Mouse (Mus musculus) cerebellum, postnatal 4 days (tissue): Measurements from ENCODE around the gene Ergic2.

ENCODE experiments used
- DNase-seq, 2 experiments: peaks; one replicate each; pipeline ENCODE4 v3.0.0; 2022; ENCODE audit warnings: low spot score in 2 of 2, mixed read lengths in 1 of 2

The Ergic2 gene

DNA sequence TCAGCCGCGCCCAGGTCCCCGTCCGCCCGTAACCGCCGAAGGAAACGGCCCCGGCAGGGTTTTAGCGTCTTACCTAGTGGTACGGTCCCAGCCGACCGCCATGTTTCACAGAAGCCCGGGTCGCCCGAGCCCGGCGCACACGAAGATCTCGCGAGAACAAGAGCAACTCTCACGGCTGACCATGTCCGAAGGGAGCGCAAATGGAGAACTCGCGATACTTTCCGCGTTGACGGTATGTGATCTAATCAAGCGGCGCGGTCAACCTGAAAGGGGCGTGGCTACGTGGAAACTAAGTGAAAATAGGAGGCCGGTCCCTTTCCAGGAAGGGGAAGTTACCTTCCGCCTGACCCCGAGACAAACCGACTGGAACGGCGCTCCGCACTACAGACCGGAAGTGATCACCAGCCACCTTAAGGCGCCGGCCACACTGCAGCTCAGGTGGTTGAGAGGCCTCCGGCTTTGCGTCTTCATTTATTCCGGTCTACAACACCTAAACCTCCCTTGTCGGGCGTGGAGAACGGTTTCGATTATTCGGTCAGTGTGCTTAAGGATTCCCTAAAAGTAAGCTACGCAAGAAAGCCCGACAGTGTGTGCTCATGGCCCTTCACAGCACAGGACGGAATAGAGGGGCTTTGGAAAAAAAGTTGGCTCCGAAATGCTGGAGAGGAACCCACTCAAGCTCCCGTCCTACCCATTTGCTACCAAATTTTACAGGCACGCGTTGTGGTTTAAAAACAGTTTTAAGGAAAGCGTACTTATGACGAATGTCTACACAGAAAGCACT lies at the start of gene Ergic2:
Ergic2 (minus strand) TSS at position 478 of the 784 bp plus-strand sequence.
- DNase-seq: peak; percentile 80 to 96

DNA sequence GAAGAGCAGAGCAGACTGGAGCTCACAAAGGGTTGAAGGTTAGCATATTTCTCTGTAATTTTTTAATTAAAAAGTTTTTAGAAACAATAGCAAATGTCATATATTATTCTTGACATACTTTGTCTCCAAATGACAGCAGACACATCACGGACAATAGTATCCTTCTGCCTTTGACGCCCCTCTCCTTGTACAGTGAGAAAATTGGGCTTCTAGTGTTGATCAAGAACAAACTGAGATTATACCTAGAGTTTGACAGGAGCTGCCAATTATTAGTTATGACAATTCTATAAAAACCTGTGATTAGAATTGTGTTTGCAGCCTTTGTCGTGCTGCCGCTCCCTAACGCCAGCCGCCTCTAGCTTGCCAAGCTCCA lies 48.5 kb upstream of the Ergic2 start:
- DNase-seq: no peak

DNA sequence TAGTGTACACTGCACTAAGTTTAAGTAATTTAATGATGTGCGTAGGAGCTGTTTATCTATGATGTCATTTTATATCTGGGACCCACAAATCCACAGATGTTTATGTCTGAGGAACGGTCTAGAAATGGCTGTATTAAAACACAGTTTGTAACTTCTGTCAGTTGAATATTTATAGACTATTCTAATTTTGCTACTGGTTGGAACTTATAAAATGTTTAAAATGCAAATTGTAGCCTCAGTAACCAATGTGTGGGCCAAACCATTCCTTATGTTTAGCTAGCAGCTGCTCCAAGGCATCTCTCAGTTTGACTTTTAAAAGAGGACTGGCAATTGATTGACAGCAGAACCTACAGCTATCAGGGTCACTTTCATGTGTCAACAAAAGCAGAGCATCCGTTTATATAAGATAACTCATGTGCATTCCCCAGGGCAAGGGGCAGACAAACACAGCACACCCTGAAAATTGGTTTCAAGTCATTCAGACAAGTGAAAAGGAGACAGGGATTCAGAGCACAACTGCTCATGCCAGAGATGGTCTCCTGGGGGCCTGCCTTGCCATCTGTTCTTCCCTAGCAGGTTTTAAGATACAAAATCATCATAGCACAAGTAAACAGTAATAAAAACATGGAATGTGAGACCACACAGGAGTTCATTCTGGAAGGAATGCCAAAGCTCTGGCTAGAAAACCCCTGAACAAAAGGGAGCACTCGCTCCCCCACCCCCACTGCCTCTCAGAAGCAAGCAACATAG lies 48.0 kb upstream of the Ergic2 start:
- DNase-seq: peak in 1 of 2 experiments; percentile 58

DNA sequence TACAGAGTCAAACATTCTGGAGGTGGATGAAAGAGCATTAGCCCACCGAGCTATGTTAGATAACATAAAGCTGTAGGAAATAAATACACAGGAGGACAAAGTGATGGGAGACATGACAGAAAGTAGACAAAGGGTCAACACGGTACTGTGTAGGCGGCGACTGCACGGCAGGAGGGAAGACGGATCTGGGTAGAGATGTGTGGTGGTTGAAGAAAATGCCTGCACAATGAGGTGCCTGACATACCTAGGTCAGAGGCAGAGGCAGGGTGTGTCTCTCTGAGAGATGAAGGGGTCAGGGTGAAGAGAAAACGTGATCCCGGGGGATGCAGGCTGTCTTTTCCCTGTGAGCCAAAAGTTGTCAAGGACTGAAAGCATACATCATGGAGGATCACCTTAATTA lies 46.9 kb upstream of the Ergic2 start:
- DNase-seq: no peak

DNA sequence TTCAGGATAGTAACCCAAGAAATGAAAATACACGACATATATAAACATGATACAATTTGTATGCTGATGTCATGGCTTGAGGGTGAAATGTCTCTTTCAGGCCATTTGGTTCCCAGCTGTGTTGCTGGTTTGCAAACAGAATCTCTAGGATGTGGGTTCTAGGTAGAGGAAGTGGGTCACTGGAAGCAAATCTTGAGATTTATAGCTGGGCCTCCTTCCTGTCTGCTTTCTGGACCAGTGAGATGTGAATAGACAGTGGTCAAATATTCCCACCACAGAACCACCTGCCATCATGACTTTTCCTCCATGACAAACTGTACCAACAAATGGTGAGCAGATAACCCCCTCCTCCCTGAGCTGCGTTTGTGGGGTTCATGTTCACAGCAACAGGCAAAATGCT lies 45.6 kb upstream of the Ergic2 start:
- DNase-seq: no peak

DNA sequence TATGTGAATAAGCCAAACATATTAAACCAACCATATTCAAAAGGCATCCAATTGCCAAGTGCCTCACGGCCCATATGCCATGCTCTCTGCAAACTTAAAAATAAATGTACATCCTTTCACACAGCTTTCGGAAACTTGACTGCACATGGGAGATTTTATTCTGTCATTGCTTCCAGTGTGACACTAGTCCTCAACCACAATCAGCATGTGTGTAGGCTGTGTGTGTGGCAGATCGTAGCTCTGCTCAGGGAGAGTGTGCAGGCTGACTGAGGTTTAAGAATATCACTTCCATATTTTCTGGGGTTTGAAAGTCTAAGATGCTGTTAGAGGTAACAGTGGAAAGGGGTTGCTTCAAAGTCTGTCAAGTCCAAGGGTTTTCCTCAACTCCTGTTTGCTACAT lies 43.9 kb upstream of the Ergic2 start:
- no peak for DNase-seq

DNA sequence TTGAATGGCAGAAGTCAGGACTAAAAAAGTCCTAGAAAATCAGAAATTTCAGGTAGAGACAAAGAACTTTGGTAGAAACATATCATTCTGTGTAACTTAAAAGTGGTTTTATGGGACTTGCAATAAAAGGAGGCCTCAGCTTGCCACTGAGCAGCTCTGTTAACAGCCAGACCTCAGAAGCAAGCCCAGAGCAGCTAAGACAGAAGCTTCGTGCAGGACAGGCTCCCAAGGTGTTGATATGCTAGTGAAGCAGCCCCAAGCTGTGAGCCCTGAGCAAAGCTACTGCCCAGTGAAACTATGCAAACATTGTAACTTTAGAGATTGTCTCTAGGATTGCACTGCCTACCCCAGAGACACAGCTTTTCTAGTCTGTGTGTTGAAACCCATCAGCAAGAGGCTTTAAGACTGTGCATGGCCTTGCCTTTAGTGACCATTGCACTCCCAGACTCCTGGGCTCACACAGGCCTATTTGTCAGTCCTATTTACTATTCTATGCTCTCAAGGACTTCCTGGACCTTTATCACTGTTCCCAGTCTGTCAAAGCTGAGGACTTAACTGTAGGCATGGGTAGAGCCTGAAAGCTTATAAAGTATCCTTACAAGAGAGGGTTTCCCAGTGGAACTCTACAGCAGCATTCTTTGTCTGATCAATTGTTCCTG lies 43.4 kb upstream of the Ergic2 start:
- DNase-seq: no peak

DNA sequence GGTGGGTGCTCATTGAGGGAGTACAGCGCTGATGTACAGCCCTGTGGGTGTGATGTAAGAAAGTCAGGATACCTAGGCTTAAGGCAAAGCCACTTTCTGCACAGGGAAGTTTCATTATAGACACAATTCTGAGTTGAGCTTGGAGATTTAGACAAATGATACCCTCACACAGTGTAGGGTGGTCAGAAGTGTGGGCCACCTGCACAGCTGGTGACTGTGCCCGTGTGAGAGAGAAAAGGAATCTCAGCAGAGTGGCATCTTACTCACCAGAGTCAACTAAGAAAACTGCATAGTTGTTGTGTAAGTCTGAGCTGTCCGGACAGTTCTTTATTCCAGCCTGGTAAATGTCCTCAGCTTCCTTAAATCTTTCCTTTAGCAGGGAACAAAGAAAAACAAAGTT lies 37.0 kb upstream of the Ergic2 start:
- no peak for DNase-seq

DNA sequence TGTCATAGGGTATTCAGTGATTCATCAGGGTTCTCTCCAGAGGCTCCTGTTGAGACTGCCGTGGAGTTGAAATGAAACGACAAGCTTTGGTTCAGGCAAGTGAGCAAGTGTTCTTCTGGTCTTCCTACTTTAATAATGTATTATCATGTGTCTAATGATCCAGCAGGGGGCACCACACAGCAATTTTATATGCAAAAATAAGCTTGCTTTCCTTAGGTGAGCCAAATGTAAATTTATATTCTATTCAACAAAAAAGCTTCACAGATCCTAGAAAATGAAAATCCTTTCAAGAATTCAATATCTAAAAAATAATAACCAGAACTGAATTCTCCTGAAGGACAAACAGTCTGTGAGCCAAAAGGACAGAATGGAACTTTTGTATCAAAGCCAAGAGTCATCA lies 36.5 kb upstream of the Ergic2 start:
- peak in 1 of 2 experiments; percentile 54 for DNase-seq

DNA sequence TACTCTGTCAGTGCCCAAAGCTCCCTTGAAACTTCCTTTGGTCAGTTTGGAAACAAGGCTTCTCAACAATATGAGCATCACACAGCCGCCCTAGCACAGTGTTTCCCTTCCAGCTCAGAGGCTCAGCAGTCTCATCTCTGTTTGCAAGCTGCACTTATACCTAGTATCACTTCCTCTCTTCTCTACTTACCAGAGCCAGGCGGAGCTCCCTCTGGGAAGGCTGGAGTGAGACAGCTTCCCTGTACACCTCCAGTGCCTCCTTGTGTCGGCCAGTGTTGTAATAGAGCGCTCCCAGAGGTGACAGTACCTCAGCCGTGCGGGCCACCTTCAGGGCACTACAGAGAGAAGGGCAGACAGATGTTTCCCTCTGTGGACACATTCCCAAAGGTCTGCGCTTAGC lies 34.4 kb upstream of the Ergic2 start:
- no peak for DNase-seq

DNA sequence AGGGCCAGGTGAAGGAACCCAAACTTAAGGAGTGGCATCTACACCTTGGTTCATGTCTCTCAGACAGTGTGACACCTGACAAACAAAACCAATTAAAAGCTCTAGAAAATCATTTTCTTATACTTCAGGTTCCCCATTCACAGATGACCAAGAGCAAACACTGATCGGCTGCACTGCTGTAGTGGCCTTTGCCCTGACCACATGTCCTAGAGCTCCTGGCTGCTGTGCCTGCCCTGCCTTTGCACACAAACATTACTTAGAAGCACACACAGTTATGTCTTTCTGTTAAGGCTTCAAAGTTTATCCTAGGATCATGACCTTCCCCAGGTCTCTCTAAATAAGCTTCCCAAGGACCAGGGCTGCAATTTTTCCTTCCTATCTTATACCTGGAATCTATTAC lies 32.7 kb upstream of the Ergic2 start:
- DNase-seq: no peak

DNA sequence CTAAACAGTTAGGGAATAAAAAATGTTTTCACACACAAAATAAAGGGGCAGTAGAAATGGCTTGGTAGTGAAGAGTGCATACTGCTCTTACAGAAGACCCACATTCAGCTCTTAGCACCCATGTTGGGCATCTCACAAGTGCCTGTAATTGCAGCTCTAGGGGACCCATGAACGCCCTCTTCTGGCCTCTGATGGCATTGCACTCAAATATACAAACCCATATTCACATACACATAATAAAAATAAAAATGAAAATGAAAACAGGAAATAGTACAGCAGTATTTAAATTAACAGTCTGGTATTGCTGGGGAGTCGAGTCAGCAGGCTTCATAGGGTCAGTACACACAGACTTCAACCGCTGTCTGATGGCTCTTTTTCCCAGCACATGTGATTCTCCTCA lies 30.1 kb upstream of the Ergic2 start:
- no peak for DNase-seq

DNA sequence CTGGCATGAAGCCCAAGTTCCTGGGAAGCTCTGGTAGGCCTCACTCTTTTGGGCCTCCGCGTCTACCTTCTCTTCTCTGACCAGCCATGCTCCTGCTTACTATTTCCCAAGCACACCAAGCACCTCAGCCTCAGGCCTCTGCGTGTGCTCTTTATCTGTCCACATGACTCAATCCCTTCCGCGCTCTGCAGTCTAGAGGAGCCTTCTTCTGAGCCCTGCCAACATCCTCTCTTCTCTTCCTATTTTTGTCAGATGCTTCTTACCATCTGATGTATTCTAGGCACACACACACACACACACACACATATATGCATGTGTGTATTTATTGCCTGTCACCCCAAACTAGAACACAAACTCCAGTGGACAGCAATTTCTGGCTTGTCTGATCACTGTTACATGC lies 29.5 kb upstream of the Ergic2 start:
- no peak for DNase-seq

DNA sequence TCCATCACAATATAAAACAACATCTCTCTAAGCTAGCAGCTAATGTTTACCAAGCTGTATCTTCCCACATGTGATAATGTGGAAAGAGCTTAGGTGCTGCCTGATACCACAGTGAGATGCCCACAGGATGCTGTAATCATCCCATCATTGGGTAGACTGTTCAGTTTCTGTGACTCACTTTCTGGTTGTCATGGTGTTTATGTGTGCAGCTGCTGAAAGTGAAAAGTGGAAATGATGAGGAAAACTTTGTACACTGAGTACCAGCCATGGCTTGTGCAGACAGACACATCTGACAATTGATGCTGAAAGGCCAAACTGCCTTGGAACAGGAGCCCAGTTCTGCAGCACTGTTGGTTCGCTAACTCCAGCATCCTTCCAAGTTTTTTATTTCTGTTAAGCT lies 27.1 kb upstream of the Ergic2 start:
- DNase-seq: no peak

DNA sequence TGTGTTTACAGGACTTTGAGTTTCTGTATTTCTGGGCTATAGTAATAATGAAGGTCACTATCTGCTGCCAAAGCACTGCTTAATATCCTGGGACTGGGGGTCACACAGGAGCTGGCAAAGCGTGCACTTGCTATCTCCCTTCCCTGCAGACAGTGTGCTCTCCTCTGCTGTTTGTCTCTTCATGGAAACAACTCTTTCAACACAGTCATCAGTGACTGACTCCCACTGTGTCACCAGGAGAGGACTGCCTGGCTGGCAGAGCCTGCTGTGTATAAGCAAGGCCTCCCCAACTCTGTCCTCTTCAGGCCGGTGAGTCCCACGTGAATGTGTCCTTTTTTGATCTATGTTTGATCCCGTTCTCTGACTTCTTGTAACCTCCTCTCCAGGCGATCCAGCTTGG lies 25.3 kb upstream of the Ergic2 start:
- DNase-seq: no peak

DNA sequence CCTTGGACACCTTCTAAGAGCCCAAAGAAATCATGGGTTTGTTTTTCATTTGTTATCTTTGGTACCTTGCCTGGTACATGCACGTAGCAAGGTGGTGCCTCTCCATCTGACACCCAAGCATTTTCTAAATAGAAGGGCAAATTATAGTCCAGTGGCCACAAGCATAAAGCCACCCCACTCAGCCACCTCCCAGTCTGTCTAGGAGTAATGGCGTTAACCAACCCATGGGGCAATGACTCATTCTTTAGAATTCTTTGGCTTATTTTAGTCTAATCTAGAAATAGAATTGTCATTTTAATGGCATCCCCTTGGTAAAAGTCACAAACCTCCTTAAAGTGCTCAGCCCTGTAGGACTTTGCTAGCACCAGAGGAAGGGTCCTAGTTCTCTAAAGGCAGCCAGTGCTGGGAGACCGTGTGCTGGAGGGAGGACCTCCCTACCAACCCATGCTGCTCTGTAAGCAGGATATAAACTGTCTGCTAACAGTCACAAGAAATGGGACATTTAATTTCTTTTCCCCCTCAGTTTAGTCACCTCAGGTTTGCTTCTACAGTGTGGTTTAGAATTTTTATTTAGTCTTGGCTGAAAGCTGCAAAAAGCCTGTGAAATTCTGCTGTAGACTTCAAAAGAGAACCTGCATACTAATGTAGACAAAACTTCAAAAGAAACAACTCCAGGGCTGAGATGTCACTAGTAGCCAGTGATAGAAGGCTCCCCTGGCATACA lies 22.1 kb upstream of the Ergic2 start:
- no peak for DNase-seq

DNA sequence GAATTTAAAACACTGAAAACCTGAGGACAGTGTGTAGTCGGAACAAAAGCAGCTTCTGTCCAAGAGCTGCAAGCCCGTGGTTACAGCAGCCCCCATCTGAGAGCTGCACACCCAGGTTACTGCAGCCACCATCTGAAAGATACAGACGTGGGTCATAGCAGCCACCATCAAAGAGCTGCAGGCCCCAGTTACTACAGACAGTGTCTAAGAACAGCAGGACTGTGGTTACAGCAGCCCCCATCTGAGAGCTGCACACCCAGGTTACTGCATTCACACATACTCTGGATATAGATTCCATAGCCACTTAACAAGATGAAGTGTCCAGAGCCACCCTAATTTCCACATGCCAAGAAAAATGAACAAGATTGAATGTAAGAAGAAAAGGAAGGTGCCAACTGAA lies 15.4 kb upstream of the Ergic2 start:
- no peak for DNase-seq

DNA sequence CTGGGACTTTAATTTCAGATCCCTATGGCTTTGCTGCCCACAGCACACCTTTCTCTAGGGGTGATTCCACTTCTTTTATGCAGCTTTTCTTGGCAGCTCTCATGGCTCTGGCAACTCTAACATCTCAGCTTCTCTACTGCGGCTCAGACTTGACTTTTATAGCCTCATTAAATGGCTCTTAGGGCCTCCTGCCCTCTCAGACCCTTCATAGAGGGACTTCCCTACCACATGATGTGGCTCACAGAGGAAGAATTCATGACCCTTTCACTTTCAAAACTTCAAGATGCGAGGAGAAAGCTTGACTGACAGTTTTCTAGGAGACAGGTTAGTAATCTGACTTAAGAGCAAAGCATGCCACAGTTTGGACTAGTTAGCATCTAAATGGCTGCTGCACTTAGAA lies 10.5 kb upstream of the Ergic2 start:
- DNase-seq: no peak

DNA sequence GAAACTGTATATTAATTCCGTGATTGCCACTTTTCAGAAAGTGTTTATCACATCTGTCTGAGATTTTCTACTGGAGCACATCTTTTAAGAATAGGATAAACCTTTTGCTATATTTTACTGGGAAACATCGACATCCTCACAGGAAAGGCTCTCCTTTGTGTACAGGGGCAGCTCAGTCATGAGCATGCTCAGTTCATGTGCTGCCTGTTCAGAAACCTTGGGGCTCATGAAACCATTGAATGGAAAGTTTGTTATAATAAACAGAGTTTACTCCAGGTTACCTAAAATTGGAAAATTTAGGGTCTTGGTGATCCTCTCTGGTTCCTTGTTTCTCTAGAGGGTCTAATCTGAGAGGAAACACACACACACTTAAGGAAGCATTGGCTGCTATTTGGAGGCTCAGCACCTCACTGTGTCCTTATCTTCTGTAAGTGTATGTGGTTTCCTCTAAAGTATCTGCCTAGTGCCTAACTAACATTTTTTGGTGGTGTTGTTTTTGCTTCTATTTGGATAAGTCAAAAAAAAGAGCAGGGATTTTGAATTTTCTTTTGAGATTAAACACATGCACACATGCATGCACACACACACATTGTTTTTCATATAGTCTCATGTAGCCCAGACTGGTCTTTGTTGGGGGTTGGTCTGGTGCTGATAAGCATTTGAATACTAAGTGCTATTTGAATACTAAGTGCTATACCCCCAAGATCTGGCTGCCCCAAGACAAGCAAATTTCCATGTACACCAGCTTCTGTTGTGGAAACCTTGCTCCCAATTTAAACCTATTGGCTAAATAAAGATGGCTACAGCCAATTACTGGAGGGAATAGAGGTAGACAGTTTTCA lies 6.3 kb upstream of the Ergic2 start:
- no peak for DNase-seq

DNA sequence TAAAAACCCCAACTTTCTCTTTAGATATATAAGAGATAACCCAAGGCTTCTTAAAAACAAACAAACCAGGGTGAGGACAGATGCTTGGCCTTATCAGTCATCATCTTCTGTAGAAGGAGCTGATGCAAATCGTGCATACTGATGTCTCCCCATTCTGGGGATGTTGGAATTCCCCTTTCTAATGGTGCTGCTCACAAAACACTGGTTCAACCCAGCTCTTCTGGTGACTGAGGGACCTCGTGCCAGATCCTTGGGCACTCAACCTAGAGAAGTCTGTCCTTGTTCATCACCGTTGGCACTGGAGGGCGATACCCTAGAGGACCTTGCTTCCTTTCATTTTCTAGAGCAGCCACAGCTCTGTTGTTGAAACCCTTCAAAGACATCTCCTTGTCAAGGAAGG lies 4.6 kb upstream of the Ergic2 start:
- no peak for DNase-seq

DNA sequence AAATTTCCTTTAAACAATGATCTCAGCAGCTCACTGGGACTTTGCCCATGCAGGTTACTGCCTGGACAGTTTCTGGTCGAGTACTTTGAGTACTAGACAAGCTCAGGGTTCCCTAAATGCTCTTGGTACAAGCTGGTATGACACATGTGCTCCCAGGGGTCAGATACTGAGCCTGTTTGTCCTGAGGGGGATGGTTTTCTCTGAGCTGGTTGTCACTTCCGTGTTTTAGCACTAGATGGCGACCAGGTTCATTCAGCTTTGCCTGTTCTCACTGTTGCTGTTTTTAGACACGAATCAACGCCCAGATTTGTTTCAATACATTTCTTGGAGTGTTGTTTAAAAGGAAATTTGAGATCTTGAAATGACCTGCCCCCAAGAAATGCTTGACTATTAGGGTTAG lies 2.6 kb upstream of the Ergic2 start:
- DNase-seq: peak; percentile 32 to 40
